Mouse (Mus musculus): ENCODE data around the gene Ccr9.

GRCm38 (mm10) chr9:123757326-123757725 is 79.1 kb downstream of the Ccr9 start:
- TF ChIP-seq CTCF (IDR thresholded peaks at IDR 0.05) = no peak
- TF ChIP-seq POLR2A (IDR thresholded peaks at IDR 0.05; ENCODE audit: insufficient read depth, low read depth, low read length) = no peak
